Mouse (Mus musculus) A20 (cell line): Measurements from ENCODE around the gene Olfr530.

Source experiments
- DNase-seq: peaks from one replicate; pipeline ENCODE4 v3.0.0-alpha.2; 2011; ENCODE audit warnings: low read depth, low spot score

Olfr530 gene

GRCm38 (mm10) chr7:140376231-140376630, at the start of gene Olfr530:
Gene Olfr530 (minus strand): TSS chr7:140376331.
- DNase-seq, result no peak

GRCm38 (mm10) chr7:140421539-140421938, 45.4 kb upstream of the Olfr530 start, which contains the start of gene Olfr532:
Gene Olfr532 (minus strand): TSS chr7:140421639.
- no peak for DNase-seq

GRCm38 (mm10) chr7:140402818-140403217, 26.7 kb upstream of the Olfr530 start, which contains the start of gene Olfr531:
Gene Olfr531 (minus strand): TSS chr7:140402918.
- DNase-seq, result no peak

GRCm38 (mm10) chr7:140376911-140377310, 780 bp upstream of the Olfr530 start:
- DNase-seq, result no peak

GRCm38 (mm10) chr7:140374300-140374699, 1.8 kb downstream of the Olfr530 start:
- no peak for DNase-seq

GRCm38 (mm10) chr7:140361571-140361970, 14.6 kb downstream of the Olfr530 start, which contains the start of gene Olfr60:
Gene Olfr60 (minus strand): TSS chr7:140361671.
- DNase-seq, result no peak

GRCm38 (mm10) chr7:140333717-140334116, 42.4 kb downstream of the Olfr530 start, which contains the start of gene Olfr527:
Gene Olfr527 (plus strand): TSS chr7:140334017.
- DNase-seq, result no peak

GRCm38 (mm10) chr7:140329766-140330304, 46.3 kb downstream of the Olfr530 start:
- DNase-seq, result no peak
